In the genomic region with DNA sequence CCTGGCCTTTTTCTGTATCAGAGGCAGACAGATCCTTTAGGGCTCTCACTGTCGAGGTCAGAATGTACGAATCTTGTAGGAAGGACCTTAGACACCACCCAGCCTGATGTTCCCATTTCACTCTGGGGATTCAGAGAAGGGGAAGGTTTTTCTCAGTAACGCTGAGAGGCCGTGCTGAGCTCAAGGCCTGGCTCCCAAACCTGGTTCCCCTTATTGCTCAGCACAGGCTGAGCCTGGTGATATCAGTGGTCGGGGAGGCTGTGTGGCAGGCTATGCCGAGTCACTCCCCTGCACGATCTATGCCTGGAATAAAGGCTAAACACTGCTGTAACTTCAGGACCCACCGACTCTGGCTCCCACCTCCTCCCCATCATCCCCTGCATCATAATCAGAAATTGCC, we compare ENCODE assay signal across 23 mouse cellular contexts.
DNase-seq lines count a peak whose midpoint lies in the region; ATAC-seq and TF ChIP-seq lines count a peak whose summit lies in the region.
"Had no signal": no experiment of that assay in that cellular context is flagged by ENCODE, and none has a peak within 500 bp of the region (broad histone marks: within the 10 kb centered on the region; RNA-seq: fewer than 3 reads in every experiment).

No protein-coding gene starts in this region.

- peak; percentile 8; the same call in 1 of the 2 replicates for ATAC-seq in G1E (ENCODE audit: extremely low read depth, insufficient number of reproducible peaks, low FRiP score, poor library complexity, severe bottlenecking)
- peak; percentile 83 for ATAC-seq in megakaryocyte, adult 5-6 weeks (ENCODE audit: poor library complexity, severe bottlenecking)
- ATAC-seq: forebrain, embryonic 16.5 days; intestine, embryonic 16.5 days; Patski had no signal

- H3K4me1 ChIP-seq in kidney, adult 2 months (ENCODE audit: control insufficient read depth, insufficient read depth, low read length) = no peaks in the 10 kb centered on the region
- H3K4me1 ChIP-seq in G1E (ENCODE audit: insufficient read depth, low read depth, low read length) = peaks cover 37% of the 10 kb centered on the region
- H3K4me1 ChIP-seq in bone marrow macrophage, adult 2 months (ENCODE audit: control insufficient read depth, insufficient read depth, low read length) = peaks cover 53% of the 10 kb centered on the region
- H3K4me1 ChIP-seq: hindbrain, embryonic 15.5 days; kidney, embryonic 15.5 days had no signal

- no peaks in the 10 kb centered on the region for H3K36me3 ChIP-seq in kidney, adult 2 months (ENCODE audit: control insufficient read depth, insufficient read depth, low read length)
- no peaks in the 10 kb centered on the region for H3K36me3 ChIP-seq in G1E (replicated peaks)
- H3K36me3 ChIP-seq: embryonic facial prominence, embryonic 15.5 days; heart, embryonic 13.5 days; hindbrain, embryonic 15.5 days had no signal

- TF ChIP-seq CTCF in kidney, adult 2 months (conservative IDR thresholded peaks at IDR 0.05; ENCODE audit: insufficient read depth, insufficient read length, low read depth, low read length) = no peak
- no peak for TF ChIP-seq CTCF in G1E (IDR thresholded peaks at IDR 0.05; ENCODE audit: low read depth, low read length)
- no peak for TF ChIP-seq CTCF in bone marrow macrophage, adult 2 months (IDR thresholded peaks at IDR 0.05; ENCODE audit: low read depth, low read length)

- 88% methylated on average over 8 of the region's 8 CpGs for WGBS in kidney, adult 2 months

- TF ChIP-seq POLR2A in kidney, adult 2 months (IDR thresholded peaks at IDR 0.05; ENCODE audit: low read depth, low read length) = no peak
- TF ChIP-seq POLR2A in bone marrow macrophage, adult 2 months (IDR thresholded peaks at IDR 0.05; ENCODE audit: borderline replicate concordance, low read depth, low read length) = no peak

- no peaks in the 10 kb centered on the region for H3K9me3 ChIP-seq in G1E (replicated peaks)
- H3K9me3 ChIP-seq: embryonic facial prominence, embryonic 15.5 days; heart, embryonic 13.5 days; hindbrain, embryonic 15.5 days; kidney, embryonic 15.5 days; limb, embryonic 13.5 days had no signal

- no peak overlapping the region for H3K4me3 ChIP-seq in kidney, adult 2 months (ENCODE audit: insufficient read depth, low read depth, low read length)
- H3K4me3 ChIP-seq in G1E (ENCODE audit: low read depth, low read length) = no peak overlapping the region
- H3K4me3 ChIP-seq in bone marrow macrophage, adult 2 months (ENCODE audit: insufficient read depth, low read length) = no peak overlapping the region
- H3K4me3 ChIP-seq: embryonic facial prominence, embryonic 15.5 days; heart, embryonic 13.5 days; hindbrain, embryonic 15.5 days; kidney, embryonic 15.5 days; limb, embryonic 13.5 days had no signal

- peak; percentile 13 for DNase-seq in kidney, adult 2 months
- DNase-seq in kidney, postnatal 36 days = no peak
- DNase-seq in G1E (ENCODE audit: low spot score) = peak; percentile 18
- no peak for DNase-seq in cerebellum, adult 11-12 months
- DNase-seq in thymus, postnatal 4 days = no peak
- DNase-seq in kidney, postnatal 14 days = no peak
- DNase-seq: adrenal gland, postnatal 25 days; cerebellum, postnatal 14 days; heart, postnatal 36 days; retina, postnatal 1 day; right cerebral cortex, postnatal 4 days; thymus, postnatal 14 days had no signal

- H3K27me3 ChIP-seq in kidney, adult 2 months (replicated peaks; ENCODE audit: control insufficient read depth, insufficient read depth, low read length) = no peaks in the 10 kb centered on the region
- H3K27me3 ChIP-seq in G1E (ENCODE audit: insufficient read depth, low read length) = peaks cover 5% of the 10 kb centered on the region; the same call in 1 of the 2 replicates
- H3K27me3 ChIP-seq: embryonic facial prominence, embryonic 15.5 days; heart, embryonic 13.5 days; hindbrain, embryonic 15.5 days; kidney, embryonic 15.5 days; limb, embryonic 13.5 days; Patski had no signal

- no peak overlapping the region for H3K27ac ChIP-seq in kidney, adult 2 months (ENCODE audit: insufficient read depth, low read depth, low read length)
- H3K27ac ChIP-seq in bone marrow macrophage, adult 2 months (ENCODE audit: insufficient read depth, low read depth, low read length) = peak overlapping the region; percentile 67
- H3K27ac ChIP-seq: embryonic facial prominence, embryonic 15.5 days; heart, embryonic 13.5 days; hindbrain, embryonic 15.5 days; kidney, embryonic 15.5 days; limb, embryonic 13.5 days; stomach, postnatal 0 days had no signal

Comparison
In these comparisons a context has a peak if more than half of its experiments do, and no peak if none do; other contexts are left out.
1. DNase-seq: peak in kidney, adult 2 months (single experiment) and G1E (single experiment); none in kidney, postnatal 36 days (0 of 2), cerebellum, adult 11-12 months (single experiment), thymus, postnatal 4 days (single experiment) and kidney, postnatal 14 days (single experiment).